Comparison of ENCODE assay signal across 8 mouse cellular contexts in the genomic region with DNA sequence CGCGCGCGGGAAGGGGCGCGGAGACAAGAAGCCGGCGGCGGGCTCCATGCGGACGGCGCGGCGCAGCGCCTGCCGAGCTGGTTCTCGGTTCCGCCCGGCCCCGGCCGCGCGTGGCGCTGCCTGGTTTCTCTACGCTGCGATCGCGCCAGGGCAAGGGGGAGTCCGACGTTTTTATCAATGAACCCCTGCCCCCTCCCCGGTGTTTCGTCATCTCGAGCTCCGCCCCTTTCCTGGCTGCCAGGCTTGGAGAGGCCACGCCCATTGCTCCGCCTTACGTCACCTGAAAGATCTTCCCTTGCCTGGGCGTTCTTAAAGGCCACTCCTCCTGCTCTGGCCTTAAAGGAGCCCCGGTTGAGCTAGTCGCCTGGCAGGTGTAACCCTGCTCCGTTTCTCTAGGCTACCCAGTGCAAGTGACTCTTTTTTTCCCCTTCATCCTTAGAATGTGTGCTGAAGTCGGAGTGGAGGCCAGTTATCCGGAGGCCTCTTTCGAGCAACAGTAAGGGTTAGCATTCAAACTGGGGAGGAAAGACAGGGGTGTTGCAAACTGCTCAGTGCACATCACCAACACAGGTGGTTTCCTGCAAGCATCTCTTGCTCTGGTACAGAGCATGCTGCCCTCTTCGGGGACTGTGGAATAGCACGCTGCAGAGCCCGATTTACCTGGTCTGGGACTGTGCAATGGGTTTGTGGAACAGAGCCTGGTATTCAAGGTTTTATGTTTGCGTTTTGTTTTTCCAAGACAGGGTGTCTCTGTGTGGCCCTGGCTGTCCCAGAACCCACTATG. TPM values are rescaled to one million over a fixed set of nuclear protein-coding genes. Genes with fewer than 3 reads are reported as not detected.
DNase-seq lines count a peak whose midpoint lies in the region; ATAC-seq lines count a peak whose summit lies in the region.

Plk3 (minus strand) TSS at position 147 of the 784 bp plus-strand sequence.

- no peaks in the 10 kb centered on the region for H3K27me3 ChIP-seq in megakaryocyte, embryonic 14.5 days (replicated peaks)

- DNase-seq in ZHBTc4 (ENCODE audit: low read depth, low spot score), result peak; percentile 98
- DNase-seq in gastrocnemius, adult 8-10 months (ENCODE audit: low spot score in 2 of 2), result peak; percentile 94 to 95
- peak; percentile 94 for DNase-seq in hindlimb bud, embryonic 11.5 days (ENCODE audit: extremely low spot score, low read depth, low spot score)
- DNase-seq in left cerebral cortex, adult 8-10 months (ENCODE audit: low spot score in 2 of 2), result peak; percentile 96
- peak; percentile 98 for DNase-seq in right cerebral cortex, postnatal 10 days (ENCODE audit: low spot score in 2 of 2)
- peak; percentile 98 for DNase-seq in urinary bladder, postnatal 25 days (ENCODE audit: low spot score)

- peak; percentile 92 for ATAC-seq in common myeloid progenitor, adult 5-6 weeks (replicated peaks; ENCODE audit: low read depth, poor library complexity, severe bottlenecking)

- peak within 1 kb of the TSS; percentile 96 for H3K4me3 ChIP-seq in megakaryocyte, embryonic 14.5 days (replicated peaks)

- no peaks in the 10 kb centered on the region for H3K9me3 ChIP-seq in megakaryocyte, embryonic 14.5 days

- peaks cover 80% of the 10 kb centered on the region for H3K4me1 ChIP-seq in megakaryocyte, embryonic 14.5 days

- H3K36me3 ChIP-seq in megakaryocyte, embryonic 14.5 days (replicated peaks; ENCODE audit: low read length), result peaks cover 39% of the 10 kb centered on the region

RNA-seq across cellular contexts. Expression of gene Plk3, which starts in this region (rescaled TPM):
- 2.9 and 3.9 TPM in 2 replicates for total RNA-seq in common myeloid progenitor, adult 5-6 weeks (2017)
- total RNA-seq in gastrocnemius, adult 8-10 months (2022), result under 1 TPM; 0.29 to 0.89 (median 0.46) TPM
- 10 to 100 TPM in 3 of 4 experiments, 1 to 10 TPM in 1; 8.0 to 14.1 (median 12.9) TPM for total RNA-seq in left cerebral cortex, adult 8-10 months (2022)
- polyA plus RNA-seq in megakaryocyte, embryonic 14.5 days (2012; ENCODE audit: insufficient read depth, low replicate concordance), result 13.2 and 16.0 TPM in 2 replicates

Comparison
In these comparisons a context has a peak if more than half of its experiments do, and no peak if none do; other contexts are left out.
1. Peak in every context shown above with its lines: DNase-seq, ATAC-seq and H3K4me3 ChIP-seq.
2. Peak in DNase-seq in gastrocnemius, adult 8-10 months; RNA of the gene not detected or under 1 TPM.